Mouse (Mus musculus) CD4-positive, CD25-positive, alpha-beta regulatory T cell, adult 2 months (primary cell): ENCODE data around the gene Ddx19a.
A peak's percentile ranks its signal among the peaks of the same experiment; 100 is the strongest.
"Not testable (repeated sequence)": the region's sequence is repeated elsewhere in the genome, so short reads cannot be mapped to it uniquely, and the experiment has no call there.

Experiments
- DNase-seq: peaks from one replicate; pipeline ENCODE4 v3.0.0-alpha.2; 2012; ENCODE audit warnings: low read depth, low spot score

Gene Ddx19a

DNA sequence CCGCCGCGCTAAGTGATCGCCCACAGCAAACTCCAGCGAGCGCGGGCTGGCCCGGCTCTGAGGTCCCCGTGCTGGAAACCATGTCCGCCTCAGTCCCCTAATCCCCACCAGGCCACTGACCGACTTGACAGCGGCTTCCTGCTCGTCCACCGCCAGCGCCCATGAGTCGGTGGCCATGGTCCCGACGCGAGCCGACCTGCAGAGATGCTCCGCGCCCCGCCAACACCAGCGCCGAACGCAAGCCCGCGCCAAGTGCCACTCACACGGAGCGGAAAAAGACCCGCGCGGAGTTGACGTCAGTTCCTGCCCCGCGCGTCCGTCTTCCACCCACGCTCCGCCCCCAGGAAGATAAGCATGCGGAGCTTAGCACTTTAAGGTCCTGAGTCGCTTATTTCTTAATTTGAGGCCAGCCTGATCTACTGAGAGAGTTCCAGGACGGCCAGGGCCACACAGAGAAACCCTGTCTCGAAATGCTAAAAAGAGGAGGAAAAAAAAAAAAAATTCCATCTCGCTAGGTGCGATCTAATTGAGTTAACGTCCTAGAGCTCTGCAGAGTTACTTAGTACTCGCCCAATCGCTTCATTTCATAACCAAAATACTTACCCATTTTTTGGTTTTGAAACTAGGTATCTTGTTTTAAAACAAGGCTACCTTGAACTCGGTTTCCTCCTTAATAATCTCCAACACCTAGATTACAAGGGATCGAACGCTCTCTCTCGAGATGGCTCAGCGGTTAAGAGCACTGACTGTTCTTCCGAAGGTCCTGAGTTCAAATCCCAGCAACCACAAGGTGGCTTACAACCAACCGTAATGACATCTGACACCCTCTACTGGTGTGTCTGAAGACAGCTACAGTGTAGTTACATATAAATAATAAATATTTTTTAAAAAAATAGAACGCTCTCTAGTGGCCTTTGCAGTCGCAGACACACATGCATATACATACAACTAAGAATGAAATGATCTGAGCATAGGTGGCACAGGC lies at the start of gene Ddx19a:
TSS of gene Ddx19a (minus strand) at position 254 of the 985 bp plus-strand sequence.
- peak; percentile 95 for DNase-seq

DNA sequence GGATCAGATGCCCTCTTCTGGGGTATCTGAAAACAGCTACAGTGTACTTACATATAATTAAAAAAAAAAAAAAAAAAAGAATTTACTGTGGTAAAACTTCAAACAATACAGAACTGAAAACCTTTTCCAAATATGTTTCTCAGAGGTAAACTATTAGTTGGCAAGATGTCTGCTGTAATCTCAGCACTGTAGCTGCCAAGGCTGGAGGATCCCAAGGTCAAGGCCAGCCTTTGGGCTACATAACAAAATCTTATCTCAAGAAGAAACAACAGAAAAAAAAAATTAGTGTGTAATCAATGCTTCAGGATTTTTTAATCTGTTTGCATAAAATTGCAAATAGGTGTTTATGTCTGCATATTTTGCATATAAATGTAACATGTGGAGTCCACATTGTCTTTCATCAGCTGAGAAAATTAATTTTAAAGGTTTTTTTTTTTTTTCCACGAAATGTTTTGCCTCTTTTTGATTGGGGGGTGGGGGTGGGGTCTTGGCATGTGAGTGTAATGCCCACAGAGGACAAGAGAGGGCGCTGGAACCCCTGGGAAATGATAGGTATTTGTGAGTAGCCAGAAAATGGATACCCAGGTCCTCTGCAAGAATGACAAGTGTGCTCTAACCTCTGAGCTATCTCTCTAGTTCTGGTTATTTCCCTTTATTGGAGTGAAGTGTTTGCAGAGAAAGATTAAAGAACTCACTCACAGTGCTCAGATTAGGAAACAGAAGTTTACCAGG lies 46.6 kb upstream of the Ddx19a start:
- peak; percentile 45 for DNase-seq

DNA sequence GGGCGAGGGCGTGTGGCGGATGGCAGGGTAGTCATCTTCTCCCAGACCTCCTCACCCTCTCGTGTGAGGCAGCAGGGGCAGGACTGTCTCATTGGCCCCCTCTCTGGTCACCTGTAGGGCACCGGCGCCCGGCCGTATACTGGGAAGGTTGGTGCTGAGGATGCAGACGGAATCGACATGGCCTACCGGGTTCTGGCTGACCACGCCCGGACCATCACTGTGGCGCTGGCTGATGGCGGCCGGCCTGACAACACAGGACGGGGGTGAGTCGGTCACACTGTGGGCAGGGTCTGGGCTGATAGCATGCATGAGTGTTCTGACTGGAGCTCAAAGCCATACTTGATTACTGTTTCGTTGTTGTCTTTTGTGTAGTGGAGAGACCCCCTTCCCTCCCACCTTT lies 44.9 kb upstream of the Ddx19a start:
- no peak for DNase-seq

DNA sequence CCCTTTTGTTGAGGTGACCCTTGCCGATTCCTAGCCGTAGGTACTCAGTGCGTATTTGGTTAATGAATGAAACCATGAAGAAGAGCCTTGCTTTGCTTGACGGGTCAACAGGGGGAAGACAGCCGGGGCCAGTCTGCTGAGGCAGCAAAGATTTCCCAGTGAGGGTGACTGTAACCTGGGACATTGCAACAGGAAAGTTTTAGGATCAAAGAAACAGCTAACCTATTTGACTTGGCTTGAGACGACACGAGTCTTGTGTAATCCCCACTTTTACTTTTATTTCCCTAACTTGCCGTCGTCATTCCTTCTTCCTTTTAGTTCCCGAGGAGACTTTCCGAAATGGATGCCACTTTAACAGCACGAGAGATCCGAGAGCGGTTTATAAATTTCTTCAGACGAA lies 39.0 kb upstream of the Ddx19a start:
- no peak for DNase-seq

DNA sequence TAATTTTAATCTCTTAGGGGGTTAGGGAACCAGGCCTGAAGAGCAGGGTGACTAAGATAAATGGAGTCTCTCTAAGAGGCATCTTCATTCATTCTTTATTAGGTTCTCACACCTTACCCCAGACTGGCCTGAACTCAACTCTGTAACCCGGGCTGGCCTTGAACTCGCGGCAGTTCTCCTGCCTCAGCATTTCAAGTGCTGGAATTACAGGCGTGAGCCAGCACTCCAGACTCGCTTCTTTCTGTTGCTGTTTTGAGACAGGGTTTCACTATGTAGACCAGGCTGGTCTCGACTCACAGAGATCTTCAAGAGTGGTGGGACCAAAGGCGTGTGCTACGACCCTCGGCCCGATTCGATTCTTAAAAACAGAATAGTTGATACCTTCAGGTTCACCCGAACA lies 36.7 kb upstream of the Ddx19a start:
- peak; percentile 55 for DNase-seq

DNA sequence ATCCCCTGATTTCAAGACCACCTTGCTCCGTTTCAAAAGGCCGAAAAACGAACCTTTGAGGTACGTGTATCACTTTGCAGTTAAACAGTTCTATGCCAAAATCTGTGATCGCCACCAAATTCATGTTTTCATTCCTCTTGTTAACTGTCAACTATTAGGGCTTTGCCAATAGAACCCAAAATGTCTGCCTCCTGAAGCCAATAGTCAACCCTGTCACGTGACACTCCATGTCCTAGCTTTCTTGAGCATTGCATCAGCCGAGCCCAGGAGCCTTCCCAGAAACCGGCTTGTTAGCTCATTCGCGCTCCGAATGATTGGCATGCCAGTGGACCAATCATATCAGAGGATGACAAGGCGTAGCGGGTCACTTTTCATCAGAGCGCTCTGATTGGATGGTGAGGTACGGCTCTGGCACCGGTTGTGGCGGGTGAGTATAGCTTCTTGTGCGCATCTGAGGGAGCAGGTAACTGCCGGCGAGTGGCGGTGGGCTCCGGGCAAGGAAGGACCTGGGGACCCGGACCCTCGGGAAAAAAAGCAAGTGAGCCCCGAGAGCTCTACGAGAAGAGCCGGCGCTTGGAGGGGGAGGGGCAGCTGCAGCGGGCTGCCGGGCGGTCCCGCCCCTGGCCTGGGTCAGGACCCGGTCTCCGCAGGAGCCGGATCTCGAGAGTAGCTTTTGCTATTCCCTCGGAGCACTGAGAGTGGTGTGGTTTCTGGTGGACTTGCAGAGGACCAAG lies 36.0 kb upstream of the Ddx19a start:
- DNase-seq: peak; percentile 99

DNA sequence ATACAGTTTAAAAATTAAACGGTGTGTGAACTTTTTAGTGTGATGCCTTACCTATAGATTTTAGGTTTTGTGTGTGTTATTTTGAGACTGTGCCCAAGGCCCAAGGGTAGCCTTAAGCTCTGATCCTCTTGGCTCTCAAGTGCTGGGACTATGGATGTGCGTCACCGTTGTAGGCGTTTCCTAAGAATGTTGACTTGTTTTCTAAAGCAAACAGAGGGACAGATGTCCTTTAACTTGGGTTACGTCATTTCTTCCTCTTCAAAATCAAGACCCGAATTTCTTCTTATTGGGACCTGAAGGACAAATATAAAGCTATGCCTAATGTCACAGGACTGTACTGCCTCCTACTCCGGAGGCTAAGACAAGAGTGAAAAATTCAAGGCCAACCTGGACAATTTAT lies 35.3 kb upstream of the Ddx19a start, which contains the start of gene Aars:
TSS of gene Aars (plus strand) at position 229 of the 400 bp plus-strand sequence.
- no peak for DNase-seq

DNA sequence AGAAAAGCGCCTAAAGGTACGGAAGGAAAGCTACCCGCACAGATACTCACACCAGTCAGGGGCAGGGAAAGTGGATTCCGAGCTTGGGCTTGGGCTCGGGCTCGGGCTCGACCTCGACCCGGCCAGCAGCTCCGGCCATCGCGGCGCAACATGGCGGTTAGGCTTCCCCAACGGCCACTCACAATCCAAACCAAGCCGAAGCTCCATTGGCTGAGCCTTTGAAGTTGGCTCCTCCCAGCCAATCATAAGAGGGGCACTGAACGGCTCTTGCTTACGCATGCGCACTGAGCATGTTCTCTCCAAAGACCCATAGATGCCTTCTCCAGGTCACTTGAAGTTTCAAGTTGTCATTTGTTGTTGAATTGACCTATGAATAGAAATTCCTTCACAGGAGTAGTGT lies 34.0 kb upstream of the Ddx19a start, which contains the start of gene Ddx19b:
TSS of gene Ddx19b (minus strand) at position 180 of the 400 bp plus-strand sequence.
- DNase-seq: no peak

DNA sequence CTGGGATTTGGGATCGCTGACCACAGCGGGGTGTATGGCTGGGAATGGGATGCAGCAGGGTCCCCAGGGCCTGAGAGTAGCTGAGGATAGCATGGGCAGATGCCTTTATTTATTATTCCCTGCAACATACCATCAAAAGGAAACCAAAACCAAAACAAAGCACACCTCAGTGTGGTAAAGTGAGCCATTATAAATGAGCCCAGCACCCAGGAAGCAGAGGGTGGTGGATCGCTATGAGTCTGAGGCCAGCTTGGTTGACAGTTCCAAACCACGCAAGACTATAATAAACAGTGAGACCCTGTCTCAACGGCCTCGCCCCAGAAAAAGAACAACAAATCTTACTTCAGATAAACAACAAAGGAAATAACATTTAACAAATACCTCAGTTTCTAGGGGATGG lies 32.4 kb upstream of the Ddx19a start:
- DNase-seq: peak; percentile 70

DNA sequence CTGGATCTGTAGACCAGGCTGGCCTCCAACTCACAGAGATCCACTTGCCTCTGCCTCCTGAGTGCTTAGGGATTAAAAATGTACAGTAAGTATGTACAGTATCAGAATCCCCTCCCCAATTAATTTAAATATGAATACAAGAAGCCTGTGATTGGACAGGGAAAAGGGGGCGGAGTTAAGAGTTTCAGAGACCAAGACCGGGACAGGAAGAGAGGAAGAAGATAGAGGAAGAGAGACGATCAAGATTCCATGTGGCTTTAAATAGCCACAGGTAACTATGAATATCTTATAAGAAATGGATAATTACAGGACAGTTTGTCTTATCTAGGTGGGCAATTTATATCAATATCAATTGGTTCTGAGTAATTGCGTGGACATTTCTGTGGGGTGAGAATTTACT lies 32.0 kb upstream of the Ddx19a start:
- peak; percentile 73 for DNase-seq

DNA sequence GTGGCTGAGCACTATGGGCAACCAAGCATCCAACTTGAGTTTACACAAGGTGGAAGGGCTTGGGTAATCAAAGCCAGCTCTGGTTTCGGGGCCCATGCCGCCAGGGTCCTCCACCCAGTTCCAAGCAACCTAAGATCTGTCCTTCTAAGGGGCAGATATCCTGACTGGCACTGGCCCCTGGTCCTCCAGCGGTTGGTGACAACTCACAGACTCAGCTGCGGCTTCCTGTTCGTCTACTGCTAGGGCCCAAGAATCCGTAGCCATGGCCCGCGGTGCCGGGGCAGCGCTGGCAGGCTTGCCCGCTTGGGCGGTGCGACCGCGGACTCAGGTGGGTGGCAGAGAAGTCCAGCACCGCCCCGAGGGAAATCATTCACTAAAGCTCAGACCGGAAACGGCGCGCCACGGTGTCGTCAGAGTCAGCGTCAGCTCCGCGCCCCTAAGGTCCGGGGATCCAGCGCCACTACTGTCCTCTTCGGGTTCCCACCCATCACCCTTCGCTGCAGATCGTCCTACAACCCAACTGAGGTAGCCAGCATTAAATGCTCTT lies 29.9 kb upstream of the Ddx19a start:
- DNase-seq: peak; percentile 86

DNA sequence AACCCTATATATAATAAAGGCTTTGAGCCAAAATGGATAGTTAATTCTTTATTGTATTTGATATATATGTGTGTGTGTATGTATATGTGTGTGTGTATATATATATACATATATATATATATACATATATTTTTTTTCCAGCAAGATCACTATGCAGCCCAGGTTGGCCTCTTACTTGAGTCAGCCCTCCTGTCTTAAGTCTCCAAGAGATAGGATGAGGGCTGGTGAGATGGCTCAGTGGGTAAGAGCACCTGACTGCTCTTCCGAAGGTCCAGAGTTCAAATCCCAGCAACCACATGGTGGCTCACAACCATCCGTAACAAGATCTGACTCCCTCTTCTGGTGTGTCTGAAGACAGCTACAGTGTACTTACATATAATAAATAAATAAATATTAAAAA lies 29.0 kb upstream of the Ddx19a start:
- DNase-seq: not testable (repeated sequence)

DNA sequence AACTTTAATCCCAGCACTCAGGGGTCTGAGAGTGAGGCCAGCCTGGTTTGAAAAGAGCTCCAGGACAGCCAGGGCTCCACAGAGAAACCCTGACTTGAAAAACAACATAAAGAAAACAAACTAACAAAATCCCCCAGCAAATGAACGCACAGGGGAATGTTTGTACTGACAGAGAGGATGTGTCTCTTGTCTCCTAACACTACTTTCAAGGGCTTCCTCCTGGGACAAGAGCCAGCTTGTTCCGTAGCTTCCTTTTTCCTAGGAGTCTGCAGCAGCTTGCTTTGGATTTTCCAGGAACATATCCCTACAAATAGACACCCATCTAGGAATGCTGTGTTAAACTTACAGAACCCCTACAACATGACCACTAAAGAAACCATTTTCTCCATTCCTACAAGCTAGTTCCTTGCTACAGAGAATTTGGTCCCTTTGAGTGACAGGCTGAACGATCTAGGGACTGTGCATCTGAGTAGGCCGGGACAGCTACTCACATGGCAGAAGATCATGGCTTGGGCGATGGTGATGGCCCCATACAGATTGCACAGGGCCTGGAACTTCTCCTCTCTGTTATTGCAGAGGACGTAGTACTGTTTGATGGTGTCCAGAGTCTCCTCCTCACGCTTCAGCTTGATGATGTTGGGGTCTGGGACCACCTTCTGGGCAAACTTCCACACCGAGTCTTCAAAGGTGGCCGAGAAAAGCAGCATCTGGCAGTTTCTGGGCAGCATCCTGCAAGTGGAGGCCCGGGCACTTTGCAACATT lies 12.8 kb upstream of the Ddx19a start:
- DNase-seq: not testable (repeated sequence)

DNA sequence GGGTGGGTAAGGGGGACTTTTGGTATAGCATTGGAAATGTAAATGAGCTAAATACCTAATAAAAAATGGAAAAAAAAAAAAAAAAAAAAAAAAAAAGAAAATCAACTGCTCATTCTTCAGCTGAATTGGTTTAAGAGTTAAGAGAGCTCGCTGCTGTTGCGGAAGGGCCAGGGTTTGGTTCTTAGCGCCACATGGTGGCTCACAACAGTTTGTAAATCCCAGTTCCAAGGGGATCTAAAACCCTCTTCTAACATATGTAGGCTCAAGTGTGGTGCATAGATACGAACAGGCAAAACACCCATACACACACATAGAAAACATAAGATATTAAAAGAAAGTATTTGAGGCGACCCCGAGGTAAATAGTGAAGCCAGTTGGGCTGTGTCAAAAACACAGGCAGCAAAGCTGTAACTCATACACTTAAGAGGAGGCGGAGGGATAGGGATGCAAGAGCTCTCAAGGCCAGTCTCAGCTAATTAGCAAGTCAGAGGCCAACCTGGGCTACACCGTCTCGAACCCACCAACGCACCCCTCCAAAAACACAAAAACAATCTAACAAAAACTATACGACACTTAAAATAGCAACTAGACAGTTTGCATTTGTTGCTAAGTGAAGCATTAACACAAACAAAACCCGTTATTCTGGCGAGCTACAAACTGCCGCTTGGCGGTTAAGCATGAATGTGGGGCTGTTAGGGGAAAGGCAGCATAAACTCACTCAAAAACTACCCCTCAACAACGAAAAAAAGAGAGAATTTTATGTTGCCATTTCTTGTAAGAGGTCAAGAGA lies 764 bp downstream of the Ddx19a start:
- peak; percentile 48 for DNase-seq

DNA sequence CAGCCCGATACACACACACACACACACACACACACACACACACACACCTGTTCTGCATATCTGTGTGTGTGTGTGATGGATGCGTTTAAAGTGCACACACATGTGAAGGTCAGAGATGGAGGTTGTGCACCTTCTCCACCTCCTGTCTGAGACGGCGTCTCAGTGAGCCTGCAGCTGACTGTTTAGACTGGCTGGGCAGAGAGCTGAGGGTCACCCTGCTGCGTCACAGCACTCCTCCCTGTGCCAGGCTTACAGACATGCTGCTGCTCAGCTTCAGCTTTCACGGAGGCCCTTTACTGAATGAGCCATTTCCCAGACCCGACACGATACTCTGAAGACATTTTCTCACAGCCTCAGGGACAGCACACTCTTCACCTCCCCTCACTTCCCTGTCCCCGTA lies 7.6 kb downstream of the Ddx19a start:
- DNase-seq: no peak

DNA sequence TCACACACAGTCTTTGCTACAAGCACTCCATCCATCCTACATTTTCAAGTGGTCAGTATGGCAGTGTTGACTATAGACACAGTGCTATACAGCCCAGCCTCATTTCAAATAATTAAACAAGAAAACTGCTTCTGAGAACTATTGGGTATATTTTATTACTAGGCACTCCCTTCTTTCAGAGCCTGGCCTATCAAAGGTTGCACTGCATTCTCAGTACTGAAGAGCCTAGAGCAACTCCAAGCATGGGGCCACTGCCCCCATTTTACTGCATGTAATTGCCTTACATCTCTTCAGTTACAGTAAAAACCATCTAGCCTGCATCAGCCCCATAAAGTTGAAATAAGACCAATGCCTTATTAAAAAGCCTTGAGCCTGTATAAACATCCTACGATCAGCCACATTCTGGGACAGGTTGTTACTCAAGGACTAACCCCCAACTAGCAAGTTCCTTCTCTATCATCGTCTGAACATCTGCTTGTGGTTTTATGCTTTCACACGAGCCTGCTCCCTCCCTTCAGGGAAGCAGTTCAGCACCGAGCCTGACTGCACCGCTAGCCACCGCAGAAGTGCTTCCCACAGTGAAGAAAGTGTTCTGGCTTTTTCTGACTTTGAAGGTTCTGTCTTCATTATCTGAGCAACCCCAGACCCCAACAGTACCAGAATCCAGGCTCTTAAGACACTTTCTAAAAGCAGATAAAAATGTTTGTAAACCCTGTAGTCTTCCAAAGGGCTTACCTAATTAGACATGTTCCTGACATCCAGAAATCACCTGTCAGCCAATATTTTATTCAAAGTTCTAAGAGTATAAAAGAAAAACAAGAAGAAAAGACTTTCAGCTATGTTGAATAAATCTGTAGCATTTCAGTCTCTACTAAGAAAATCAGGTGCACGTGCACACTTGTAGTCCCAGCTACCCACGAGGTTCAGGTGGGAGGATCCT lies 9.5 kb downstream of the Ddx19a start:
- DNase-seq: peak; percentile 24

DNA sequence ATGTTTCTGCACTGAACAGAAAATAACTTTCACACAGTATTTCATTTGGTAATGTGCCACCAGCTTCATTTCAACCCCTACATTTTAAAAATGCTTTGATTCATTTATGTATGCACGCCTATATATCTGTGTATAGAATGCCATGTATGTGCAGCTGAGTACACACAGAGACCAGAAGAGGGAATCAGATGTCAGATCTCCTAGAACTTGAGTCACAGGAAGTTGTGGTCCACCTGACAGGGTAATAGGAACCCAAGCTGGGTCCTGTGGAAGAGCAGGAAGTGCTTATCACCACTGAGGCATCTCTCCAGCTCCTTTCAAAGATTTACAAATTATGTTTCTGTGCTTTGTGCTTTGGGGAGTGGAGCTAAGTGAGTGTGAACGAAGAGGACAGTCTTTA lies 16.3 kb downstream of the Ddx19a start:
- DNase-seq: peak; percentile 26

DNA sequence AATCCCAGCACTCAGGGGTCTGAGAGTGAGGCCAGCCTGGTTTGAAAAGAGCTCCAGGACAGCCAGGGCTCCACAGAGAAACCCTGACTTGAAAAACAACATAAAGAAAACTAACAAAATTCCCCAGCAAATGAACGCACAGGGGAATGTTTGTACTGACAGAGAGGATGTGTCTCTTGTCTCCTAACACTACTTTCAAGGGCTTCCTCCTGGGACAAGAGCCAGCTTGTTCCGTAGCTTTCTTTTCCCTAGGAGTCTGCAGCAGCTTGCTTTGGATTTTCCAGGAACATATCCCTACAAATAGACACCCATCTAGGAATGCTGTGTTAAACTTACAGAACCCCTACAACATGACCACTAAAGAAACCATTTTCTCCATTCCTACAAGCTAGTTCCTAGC lies 19.6 kb downstream of the Ddx19a start:
- DNase-seq: not testable (repeated sequence)

DNA sequence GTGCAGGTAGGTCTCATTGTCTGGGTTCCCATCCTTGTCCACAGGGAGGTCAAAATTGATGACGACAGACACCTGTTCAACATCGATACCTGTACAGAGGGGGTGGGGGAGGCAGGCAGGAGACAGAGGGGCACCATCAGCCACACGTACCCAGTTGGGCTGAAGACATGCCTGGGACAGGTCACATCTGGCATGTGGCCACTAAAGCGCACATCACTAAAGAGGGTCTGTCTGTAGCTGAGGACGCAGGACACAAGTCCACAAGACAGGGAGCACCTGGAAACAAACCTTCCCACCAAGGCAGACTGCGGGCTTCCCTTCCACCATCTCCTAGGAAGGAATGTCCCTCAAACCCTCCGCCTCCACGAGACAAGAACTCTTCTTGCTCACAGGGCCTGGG lies 21.1 kb downstream of the Ddx19a start:
- DNase-seq: not testable (repeated sequence)
